Mouse (Mus musculus) MN1 (cell line): Measurements from ENCODE around the gene Bphl.
"Not testable (repeated sequence)": the region's sequence is repeated elsewhere in the genome, so short reads cannot be mapped to it uniquely, and the experiment has no call there.

Experiments
- DNase-seq: peaks from one replicate; pipeline ENCODE4 v3.0.0-alpha.2; 2016; ENCODE audit warnings: low spot score

Gene Bphl

DNA sequence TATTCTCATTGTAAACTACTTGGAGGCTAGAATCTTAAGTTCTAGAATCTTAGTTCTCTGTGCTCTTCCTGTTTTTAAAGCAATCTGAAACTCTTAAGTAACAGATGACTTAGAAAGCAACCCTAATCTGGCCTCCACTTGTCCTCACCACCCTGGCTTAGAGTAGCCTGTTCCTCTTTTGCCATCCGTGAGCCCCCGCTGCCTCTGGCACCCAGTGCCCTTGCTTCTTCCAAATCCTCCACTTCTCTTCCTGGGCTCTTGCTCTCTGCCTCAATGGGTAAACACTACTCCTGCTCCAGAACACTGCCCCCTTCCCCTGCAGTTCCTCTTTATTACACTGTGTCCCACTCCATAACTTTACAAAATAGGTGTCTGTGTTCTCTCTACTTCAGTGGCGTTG, 14.3 kb downstream of the Bphl start:
- no peak for DNase-seq

DNA sequence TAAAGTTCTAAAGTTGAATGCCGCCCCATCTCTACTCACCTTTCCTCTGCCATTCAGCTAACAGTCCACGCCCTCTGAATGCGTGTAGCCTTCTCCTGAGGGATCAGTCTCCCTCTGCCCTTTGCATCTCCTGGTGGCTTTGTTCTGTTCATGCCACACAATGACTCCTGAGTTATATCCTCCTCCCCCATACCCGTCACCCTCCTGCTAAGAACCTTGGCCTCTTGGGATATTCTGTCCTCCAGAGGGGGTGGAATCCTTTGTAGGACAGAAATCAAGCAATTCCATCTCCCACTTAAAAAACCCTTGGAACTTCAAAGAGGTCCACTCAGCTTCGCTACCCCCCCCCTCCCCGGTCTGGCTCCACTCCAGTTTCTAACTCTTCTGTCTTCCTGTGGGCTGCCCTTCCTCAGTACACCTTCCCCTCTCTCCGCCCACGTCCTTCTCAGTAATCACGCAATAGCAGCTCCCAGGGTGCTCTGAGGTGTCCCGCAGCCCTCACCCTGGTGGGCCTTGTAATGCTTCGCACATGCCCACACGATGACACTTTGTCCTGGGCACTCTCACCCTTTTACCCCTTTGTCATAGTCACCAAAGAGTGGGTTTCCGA, 16.4 kb downstream of the Bphl start:
- no peak for DNase-seq

DNA sequence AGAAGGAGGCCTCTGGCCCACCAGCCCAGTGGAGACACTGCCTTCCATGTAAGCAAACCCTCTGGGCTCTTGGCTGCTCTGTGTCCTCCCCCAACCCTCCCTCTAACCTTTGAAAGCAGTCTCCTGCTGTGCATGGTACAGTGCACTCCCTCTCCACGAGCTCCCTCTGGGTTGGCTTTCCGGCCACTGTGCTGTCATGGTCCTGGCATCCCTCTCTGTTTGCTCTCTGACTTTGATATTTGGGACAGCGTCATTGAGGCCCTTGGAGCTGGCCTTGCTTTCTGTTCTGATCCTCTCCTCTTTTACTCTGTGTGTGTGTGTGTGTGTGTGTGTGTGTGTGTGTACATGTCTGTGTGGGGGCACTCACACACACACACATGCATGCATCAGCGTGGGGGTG, 17.0 kb downstream of the Bphl start:
- no peak for DNase-seq

DNA sequence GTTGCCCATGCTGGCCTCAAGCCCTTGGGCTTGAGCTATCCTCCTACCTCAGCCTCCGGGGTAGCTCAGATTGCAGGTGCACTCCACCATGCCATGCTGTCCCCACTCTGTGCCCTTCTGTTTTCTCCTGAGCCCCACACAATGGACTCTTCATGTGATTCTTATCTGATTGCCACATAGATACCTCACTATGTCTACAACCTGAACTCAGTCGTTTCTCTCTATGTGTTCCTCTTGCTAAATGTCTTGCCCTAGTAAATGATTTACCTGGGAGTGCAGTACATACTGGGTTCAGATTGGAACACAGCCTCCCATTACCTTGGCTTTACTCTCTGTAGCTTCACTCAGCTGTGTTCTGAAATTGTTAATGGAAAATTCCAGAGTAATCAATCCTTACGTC, 17.6 kb downstream of the Bphl start:
- no peak for DNase-seq

DNA sequence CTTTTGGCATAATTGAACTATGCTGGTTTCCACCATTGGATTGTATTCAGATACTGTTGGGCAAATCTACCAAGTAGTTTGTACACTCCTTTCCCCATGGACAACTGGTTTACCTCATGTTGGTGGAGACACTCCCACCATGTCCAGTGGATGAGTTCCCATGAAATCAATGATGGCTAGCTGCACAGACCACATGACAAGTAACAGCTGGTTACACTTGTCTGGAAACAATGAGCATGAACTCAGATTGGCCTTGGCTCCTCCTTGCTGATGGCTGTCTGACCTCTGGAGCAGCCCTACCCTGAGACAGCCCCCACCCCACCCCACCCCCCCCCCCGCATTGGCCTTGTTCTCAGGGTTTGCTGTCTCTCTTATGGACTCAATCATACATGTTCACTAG, 19.9 kb downstream of the Bphl start:
- no peak for DNase-seq

DNA sequence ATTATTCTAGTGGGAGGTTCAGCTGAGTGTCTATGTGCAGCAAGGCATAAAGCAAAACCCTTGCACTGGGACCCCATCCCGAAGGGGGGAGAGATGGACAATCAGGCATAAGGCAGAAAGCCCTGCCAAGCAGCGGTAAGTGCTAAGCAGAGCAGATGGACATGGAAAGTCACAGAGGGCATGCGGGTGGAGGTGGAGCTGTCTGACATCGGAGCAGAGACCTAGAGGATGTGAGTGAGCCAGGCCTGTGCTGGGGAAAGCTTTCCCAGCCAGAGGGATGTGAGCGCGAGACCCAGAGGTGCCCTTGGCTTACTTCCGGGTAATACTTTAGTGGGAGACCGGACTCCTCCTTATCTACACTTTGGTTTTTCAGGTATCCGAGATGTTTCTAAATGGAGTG, 22.7 kb downstream of the Bphl start:
- no peak for DNase-seq

DNA sequence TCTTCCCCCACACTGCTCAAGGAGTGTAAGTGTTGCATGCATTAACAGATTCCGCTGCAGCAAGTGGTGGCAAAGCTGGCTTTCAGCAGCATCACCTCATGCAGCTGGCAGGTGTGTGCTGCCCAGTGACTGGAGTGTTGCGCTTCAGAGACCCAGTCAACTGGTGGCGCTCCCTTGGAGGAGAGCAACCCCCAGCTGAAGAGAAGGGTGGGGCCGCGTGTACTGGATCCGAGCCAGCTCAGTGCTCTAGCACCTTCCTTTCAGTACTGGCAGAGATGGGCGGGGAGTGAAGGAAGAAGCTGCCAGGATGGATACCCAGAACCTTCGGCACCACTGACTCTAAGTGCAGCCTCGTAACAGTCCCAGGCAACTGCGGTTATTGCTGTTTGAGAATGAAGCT, 25.1 kb downstream of the Bphl start:
- DNase-seq: no peak

DNA sequence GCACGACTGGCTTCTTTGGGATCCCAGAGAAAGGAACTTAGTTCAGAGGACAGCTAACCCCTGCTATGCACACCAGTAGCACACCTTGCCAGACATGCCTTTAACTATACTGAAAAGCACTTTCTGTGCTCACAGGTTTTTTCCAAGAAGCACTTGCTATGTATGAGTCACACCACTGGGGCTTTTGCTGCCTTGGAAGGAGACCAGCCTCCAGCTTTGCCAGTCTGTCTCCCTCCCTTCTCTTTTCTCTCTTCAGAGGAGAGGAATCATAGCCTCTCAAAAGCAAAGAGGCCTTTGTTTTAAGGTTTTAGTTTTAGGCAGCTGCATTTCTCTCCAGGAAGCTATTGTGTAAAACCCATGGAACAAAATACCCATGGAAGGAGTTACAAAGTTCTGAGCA, 29.0 kb downstream of the Bphl start:
- peak; percentile 16 for DNase-seq

DNA sequence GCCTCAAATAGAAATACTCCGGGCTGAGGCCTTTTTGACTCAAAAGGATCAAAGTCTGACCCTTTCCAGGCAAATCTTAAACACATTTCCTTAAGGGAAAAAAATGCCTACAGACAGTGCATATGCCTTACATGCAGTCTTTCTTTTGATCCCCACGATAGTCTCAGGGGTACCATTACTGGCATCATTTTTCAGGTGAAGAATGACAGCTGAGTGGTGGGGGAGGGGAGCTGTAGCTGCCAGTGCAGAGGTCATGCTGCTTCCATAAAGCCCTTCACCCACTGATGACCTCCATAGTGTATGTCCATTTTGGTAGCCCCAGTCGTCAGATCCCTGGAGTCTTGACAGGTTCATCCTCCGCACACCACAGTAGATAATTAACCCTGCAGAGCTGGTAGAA, 32.9 kb downstream of the Bphl start:
- no peak for DNase-seq

DNA sequence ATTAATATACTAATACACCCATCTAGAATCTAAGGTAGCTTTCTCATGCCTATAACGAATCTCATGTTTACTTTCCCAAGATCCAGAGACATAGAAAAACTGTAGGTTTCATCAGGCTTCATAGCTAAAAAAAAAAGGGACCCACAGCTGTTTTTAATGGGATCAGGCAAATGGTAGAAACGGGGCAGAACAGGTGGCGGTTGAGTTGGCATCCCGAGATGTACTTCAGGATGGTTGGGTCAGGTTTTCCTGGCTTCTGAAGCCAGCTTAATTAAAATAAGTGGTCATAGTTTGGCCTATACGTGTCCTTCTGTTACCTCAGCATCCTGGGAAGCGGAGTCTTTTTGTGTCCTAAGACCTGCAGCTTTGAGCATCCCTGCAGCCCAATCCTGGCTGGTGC, 34.4 kb downstream of the Bphl start:
- no peak for DNase-seq

DNA sequence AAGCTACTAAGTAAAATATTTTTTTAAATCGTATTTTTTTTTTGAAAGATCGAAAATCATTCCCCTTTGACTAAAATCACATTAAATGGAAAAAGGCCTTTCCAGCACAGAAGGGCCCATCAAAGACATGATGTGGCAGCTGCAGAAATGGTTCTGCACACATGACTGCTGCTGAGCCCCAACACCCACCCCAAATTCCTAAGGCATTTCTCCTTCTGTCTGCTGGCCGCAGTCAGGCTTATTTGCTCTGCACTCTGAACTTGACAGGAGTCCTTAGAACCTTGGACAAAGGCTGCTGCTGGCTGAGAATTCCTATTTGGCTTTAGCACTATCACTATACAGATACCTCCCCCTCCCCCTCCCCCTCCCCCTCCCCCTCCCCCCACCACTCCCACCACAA, 35.5 kb downstream of the Bphl start:
- DNase-seq: no peak

DNA sequence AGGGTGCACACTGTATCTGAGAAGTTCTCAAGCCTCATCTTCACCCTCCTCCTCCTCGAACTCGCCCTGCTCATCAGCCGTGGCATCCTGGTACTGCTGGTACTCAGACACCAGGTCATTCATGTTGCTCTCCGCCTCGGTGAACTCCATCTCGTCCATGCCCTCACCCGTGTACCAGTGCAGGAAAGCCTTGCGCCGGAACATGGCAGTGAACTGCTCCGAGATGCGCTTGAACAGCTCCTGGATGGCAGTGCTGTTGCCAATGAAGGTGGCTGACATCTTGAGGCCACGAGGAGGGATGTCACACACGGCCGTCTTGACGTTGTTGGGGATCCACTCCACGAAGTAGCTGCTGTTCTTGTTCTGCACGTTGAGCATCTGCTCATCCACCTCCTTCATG, 37.0 kb downstream of the Bphl start:
- not testable (repeated sequence) for DNase-seq

DNA sequence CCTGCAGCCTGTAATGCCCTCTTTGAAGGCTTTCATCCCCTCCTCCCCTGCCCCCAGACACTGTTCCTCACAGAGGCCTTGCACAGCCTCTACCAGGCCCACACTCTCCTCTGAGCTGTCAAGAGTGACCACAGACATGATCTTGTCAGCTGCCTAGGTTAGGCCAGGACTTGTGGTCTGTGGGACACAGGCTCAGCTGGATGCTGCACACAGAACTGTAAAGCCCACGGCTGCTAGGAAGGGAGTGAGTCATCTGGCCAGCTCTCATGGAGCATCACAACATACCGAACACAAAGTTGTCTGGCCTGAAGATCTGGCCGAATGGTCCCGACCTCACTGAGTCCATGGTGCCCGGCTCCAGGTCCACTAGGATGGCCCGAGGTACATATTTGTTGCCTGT, 38.5 kb downstream of the Bphl start:
- DNase-seq: peak; percentile 33

DNA sequence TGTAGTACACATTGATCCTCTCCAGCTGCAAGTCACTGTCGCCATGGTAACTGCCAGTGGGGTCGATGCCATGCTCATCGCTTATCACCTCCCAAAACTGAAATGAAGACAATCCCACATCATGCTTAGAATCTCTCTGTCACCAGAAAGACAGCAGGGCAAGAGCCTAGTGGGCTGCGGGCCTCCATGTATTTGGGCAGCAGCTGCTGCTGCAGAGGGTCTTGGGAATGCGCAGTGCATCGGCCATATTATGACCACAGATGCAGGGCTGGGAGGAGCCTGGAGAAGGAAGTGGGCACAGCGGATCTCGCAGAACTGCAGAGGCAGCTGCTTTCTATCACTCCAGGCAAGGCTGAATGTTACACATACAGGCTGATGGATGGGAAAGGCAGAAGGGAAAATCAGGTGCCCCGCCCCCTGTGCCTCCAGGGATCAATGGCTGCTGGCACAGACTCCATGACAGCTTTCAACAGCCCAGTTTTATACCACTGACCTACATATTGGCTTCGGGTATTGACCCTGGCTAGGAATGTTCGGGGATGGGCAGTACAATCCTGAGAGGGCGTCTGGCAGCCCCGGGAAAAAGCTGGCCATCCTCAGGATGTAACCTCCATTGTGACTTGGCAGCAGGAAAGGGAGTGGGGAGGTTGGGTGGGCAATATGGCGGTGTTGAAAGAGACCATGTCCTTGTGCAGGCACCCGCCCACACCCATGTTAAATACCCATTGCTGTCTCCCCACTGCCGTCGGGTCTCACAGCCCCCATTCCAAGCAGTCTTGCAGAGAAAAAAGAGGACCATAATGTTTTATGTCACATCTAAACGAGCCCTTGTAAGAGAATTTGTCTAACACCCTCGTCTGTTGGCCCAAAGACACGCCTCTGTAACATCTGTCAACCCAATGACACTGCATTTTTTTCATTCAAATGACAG, 39.4 kb downstream of the Bphl start:
- peak; percentile 78 for DNase-seq

DNA sequence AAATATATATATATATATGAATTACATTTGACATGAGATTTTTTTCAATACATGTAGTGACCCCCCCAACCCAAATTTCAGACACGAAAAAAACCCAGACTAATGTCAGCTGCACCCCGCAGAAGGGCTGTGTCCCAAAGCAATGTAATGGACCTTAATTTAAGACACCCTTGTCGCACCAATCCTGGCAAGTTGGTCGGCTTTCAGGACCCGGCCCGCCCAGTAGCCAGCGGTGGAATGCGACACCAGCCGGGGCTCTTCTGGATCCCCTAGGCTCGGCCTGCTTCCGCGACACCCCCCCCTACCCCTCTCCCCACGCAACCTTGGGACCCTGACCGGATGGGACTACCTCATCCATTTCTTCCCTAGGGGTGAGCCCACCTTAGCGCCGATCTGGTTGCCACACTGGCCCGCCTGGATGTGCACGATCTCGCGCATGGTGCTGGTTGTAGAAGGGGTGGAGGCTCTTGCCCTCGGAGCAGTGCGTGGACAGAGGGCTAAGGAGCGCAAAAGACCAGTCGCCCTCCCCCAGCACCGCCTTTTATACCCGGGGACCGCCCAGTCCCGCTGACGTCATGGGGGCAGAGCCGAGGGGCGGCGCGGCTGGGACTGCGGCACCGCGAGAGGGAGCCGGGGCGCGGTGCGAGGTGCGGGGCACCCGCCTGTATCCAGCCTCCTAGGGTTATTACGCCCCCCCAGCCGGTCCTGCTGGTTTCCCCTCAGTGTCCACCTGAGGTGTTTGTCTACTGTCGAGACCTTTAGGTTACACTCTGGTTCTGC, 40.3 kb downstream of the Bphl start, which contains the start of gene Tubb2a:
TSS of gene Tubb2a (minus strand) at position 516 of the 780 bp plus-strand sequence.
- peak; percentile 92 for DNase-seq

DNA sequence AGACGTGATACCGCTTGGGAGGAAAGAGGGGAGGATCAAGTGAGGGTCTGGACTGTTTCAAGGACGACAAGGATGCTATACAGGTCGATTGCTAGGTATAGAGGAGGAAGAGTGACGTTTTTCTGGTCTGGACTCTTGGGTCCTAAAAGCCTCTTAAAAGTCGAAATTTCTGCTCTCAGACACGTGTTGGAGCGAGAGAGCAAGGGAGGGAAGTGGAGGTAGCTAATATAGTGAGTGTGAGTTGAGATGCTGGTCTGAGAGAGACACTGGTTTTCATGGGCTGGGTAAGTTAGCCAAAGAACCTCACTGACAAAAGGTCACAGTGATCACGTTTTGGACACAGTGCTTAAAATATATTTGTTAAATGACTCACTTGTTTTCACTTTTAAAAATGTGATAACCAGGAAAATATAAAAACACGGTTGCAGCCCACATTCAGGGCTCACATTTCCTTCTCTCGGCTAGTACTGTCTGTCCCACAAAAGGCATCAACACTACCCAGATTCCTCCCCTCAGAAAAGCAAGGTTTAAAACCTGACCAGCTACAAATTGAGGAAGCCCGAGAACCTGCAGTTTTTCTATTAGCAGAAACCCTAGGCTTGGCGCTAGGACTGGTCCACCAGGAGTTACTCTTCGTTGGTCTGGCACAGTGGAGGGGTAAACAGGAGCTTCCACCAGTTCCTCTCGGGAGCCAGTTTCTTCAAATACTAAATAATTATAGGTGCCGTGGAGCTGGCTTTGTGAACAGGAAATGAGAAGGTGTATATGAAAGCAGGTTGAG, 41.3 kb downstream of the Bphl start:
- no peak for DNase-seq

DNA sequence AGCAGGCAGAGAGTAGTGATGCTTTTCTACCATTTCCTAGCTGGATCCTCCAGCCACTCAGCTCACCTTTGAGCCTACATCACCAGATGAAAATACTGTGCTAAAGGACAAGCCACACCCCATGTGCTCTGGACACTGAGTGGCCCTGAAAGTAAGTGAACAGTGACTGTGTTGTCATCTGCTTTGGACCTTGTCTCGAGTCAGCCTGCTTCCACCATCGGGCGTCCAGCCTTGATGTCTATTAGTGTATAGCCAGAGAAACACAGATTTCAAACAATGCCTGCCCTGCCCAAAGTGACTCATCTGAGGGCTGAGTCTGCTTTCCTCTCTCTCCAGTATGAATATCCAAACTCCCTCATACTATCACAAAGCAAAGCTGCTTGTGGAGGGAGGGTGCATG, 42.4 kb downstream of the Bphl start:
- peak; percentile 24 for DNase-seq

DNA sequence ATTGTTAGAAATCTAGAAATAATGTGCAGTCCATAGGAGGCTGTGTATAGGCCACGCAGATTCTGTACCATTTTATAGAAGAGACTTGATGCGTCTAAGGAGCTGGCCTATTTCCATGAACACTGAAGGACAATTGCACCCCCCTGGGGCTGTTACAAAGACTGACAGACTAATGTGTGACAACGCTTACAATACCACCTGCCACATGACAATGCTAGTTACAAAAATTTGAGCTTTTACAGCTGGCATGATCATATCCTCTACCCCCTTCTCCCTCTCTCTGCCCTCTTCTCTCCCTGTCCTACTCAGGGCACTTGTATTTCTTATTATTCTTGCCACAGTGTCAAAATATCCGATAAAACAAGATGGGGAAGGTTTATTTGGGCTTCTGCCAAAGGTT, 44.5 kb downstream of the Bphl start:
- DNase-seq: no peak

DNA sequence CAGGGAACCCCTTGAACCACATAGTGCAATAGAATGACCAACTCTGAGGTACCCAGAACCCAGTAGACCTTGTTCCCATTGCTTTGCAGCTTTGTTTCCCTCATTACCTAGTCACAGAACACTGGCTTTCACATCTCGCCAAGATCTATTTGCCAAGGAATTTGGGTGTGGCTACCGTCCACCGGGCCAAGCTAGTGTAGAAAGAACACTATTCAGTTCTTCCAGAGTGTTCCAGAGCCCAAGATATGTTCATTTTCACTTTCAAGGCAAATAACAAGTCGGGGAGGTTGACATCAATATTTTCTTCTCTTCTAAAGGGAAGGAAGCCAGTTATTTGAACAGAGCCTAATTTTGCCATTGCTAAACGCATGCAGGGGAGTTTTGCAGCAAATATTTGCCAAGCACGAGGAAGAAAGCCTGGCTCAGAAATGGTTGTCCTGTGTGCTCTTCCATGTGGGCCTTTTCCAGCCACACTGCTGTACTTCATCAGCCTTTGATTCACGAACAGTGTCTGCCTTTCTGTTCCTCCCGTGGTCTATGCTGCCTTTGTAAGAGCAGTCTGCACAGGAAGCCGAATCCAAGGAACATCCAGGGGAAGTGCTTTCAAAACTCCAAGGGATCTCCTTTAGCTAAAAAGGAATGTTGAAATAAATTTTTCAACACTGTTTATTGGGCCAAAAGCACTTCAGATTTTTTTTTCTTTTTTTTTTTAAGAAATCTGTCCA, 46.8 kb downstream of the Bphl start:
- DNase-seq: no peak

DNA sequence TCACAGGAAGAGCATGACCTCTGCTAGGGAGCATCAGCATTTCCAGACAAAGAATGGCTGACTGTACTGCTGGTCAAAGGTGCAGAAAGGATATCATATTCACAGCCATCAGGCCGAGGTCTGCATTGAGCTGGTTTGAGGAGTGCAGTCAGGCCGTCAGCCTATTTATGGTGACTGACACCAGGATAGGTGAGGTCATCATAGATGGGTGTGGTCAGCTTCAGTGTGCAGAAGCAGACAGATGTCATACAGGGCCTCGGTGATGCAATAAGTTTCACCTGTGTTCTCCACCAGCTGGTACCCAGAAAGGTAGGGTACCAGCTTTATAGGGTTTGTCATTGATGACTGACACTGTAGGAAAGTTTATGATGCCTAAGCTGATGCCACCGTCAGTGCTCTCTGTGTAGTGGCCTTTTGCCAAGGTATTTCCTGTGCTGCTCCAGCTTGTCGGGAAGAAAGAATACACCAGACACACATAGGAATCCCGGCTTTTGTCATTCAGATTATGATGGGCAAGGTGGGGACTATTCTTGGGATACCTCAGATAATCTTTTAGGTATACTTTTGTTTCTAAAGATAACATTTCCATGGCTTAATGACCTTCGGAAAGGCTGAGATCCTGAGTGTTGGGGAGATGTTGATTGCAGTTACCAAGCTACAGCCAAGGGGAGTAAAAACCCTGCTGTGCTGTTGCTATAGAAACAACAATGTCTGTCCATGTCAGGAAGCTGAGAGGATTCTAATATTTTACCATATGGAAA, 49.8 kb downstream of the Bphl start:
- DNase-seq: peak; percentile 61
